Mouse (Mus musculus): ENCODE results near the gene Gjb3. TPM values are rescaled to one million over a fixed set of nuclear protein-coding genes. Genes with fewer than 3 reads are reported as not detected.

The Gjb3 gene
- polyA plus RNA-seq, 1 experiment from 2014 or later: 3.5 TPM

Other genes with a start within 250 kb of the Gjb3 start
- 16.9 and 20.8 TPM in 2 replicates for gene Tmem35b, start 207.2 kb downstream of the Gjb3 start, polyA plus RNA-seq (2015; fragmentation: Nextera tagmentation; extraction: Ambion mirVana)
- gene Dlgap3, start 161.6 kb downstream of the Gjb3 start, polyA plus RNA-seq (2015; fragmentation: Nextera tagmentation; extraction: Ambion mirVana): 0.53 and 0.55 TPM in 2 replicates
- gene Smim12, start 87.1 kb downstream of the Gjb3 start, polyA plus RNA-seq (2015; fragmentation: Nextera tagmentation; extraction: Ambion mirVana): 51.0 and 53.7 TPM in 2 replicates
- 14.5 and 16.4 TPM in 2 replicates for gene Gja4, start 16.8 kb downstream of the Gjb3 start, polyA plus RNA-seq (2015; fragmentation: Nextera tagmentation; extraction: Ambion mirVana)
- gene Gjb4, start 23.2 kb upstream of the Gjb3 start, polyA plus RNA-seq (2015; fragmentation: Nextera tagmentation; extraction: Ambion mirVana): not detected in 2 replicates
- 0.46 and 0.48 TPM in 2 replicates for gene Gjb5, start 27.3 kb upstream of the Gjb3 start, polyA plus RNA-seq (2015; fragmentation: Nextera tagmentation; extraction: Ambion mirVana)